Mouse (Mus musculus) gastrocnemius, postnatal 10 days (tissue): ENCODE results near the gene Rexo4. TPM values are rescaled to one million over a fixed set of nuclear protein-coding genes. Genes with fewer than 3 reads are reported as not detected.

Experiments used
- DNase-seq: peaks from one replicate; pipeline ENCODE4 v3.0.0; 2021; ENCODE audit warnings: mixed read lengths
- total RNA-seq, 2 experiments: library from RNA; stranded (reverse); gene quantifications; 2 replicates each; pipeline ENCODE4 v1.2.3; 2021

Gene Rexo4
- total RNA-seq, 2 experiments from 2014 or later, result 14.4 to 22.5 TPM

GRCm38 (mm10) chr2:26950411-26950810, 13.8 kb downstream of the Rexo4 start:
- DNase-seq, result no peak

GRCm38 (mm10) chr2:26943253-26943652, 20.9 kb downstream of the Rexo4 start:
- no peak for DNase-seq

- DNase-seq, result no peak
Observed at GRCm38 (mm10) chr2:26941539-26941938, 22.6 kb downstream of the Rexo4 start.

- DNase-seq, result no peak
Observed at GRCm38 (mm10) chr2:26936425-26936824, 27.8 kb downstream of the Rexo4 start.

- DNase-seq, result no peak
Observed at GRCm38 (mm10) chr2:26935286-26935685, 28.9 kb downstream of the Rexo4 start.

- peak; percentile 94 for DNase-seq
Observed at GRCm38 (mm10) chr2:26933304-26934055, 30.7 kb downstream of the Rexo4 start, which contains the start of the genes Surf4 and Stkld1. Surf4 (minus strand) TSS chr2:26933928. Stkld1 (plus strand) TSS chr2:26934047.

GRCm38 (mm10) chr2:26932473-26933303, 31.5 kb downstream of the Rexo4 start:
- DNase-seq, result no peak

GRCm38 (mm10) chr2:26930390-26930789, 33.8 kb downstream of the Rexo4 start:
- peak; percentile 52 for DNase-seq

- no peak for DNase-seq
Observed at GRCm38 (mm10) chr2:26927745-26928476, 36.3 kb downstream of the Rexo4 start.

- no peak for DNase-seq
Observed at GRCm38 (mm10) chr2:26921784-26922183, 42.4 kb downstream of the Rexo4 start.

- no peak for DNase-seq
Observed at GRCm38 (mm10) chr2:26920190-26920855, 43.9 kb downstream of the Rexo4 start.

- DNase-seq, result no peak
Observed at GRCm38 (mm10) chr2:26919684-26920083, 44.5 kb downstream of the Rexo4 start.

GRCm38 (mm10) chr2:26916738-26917137, 47.4 kb downstream of the Rexo4 start:
- DNase-seq, result no peak

- peak; percentile 71 for DNase-seq
Observed at GRCm38 (mm10) chr2:26915927-26916728, 48.1 kb downstream of the Rexo4 start, which contains the start of the genes Surf2 and Surf1. Surf2 (plus strand) TSS chr2:26916367. Surf1 (minus strand) TSS chr2:26916530.

- no peak for DNase-seq
Observed at GRCm38 (mm10) chr2:26914148-26914941, 49.8 kb downstream of the Rexo4 start.

GRCm38 (mm10) chr2:26913416-26914147, 50.6 kb downstream of the Rexo4 start:
- no peak for DNase-seq

- no peak for DNase-seq
Observed at GRCm38 (mm10) chr2:26912253-26912770, 51.9 kb downstream of the Rexo4 start.

- DNase-seq, result peak; percentile 69
Observed at GRCm38 (mm10) chr2:26910994-26911765, 53.0 kb downstream of the Rexo4 start.
